Mouse (Mus musculus): Measurements from ENCODE around the gene Fam204a. TPM values are rescaled to one million over a fixed set of nuclear protein-coding genes. Genes with fewer than 3 reads are reported as not detected.

Gene Fam204a
- polyA plus RNA-seq, 1 experiment: 36.4 TPM

Other genes starting within 250 kb of the Fam204a start
- not detected in 2 replicates for gene Prlhr, start 241.6 kb upstream of the Fam204a start, polyA plus RNA-seq (2012; ENCODE audit: insufficient read depth, insufficient read length, missing spikeins)